Mouse (Mus musculus) gastrocnemius, postnatal 36 days (tissue): Measurements from ENCODE around the gene Bub3. TPM values are rescaled to one million over a fixed set of nuclear protein-coding genes. Genes with fewer than 3 reads are reported as not detected.

Experiments used
- DNase-seq, 2 experiments: peaks; one replicate each; pipeline ENCODE4 v3.0.0; 2022
- intact Hi-C: fragments of 180-260 bp; cut with DNase I; formaldehyde crosslinking; loops from one replicate; pipeline ENCODE4 v1.15.1; 2025
- total RNA-seq, 2 experiments: library from RNA; stranded (reverse); gene quantifications; 2 replicates each; pipeline ENCODE4 v1.2.3; 2021

Gene Bub3
- total RNA-seq, 2 experiments from 2014 or later = 26.9 to 30.5 TPM

GRCm38 (mm10) chr7:131554341-131555180 lies 5.5 kb upstream of the Bub3 start:
- no peak for DNase-seq
- intact Hi-C loops = loop anchor here (5.0 kb wide), 1 partner anchor 142 kb away; the partner anchor contains the start of genes Acadsb and Ikzf5

- DNase-seq = peak in 1 of 2 experiments; percentile 41
- intact Hi-C loops = loop anchor here (5.0 kb wide), 1 partner anchor 143 kb away; the partner anchor contains the start of genes Acadsb and Ikzf5
Observed at GRCm38 (mm10) chr7:131555301-131556081, 4.5 kb upstream of the Bub3 start.

- DNase-seq = no peak
- intact Hi-C loops = loop anchor here (5.0 kb wide), 1 partner anchor 144 kb away; the partner anchor contains the start of genes Acadsb and Ikzf5
Observed at GRCm38 (mm10) chr7:131556116-131556515, 3.9 kb upstream of the Bub3 start.

GRCm38 (mm10) chr7:131556541-131557271 lies 3.3 kb upstream of the Bub3 start:
- no peak for DNase-seq
- intact Hi-C loops = loop anchor here (5.0 kb wide), 1 partner anchor 144 kb away; the partner anchor contains the start of genes Acadsb and Ikzf5

GRCm38 (mm10) chr7:131557751-131558150 lies 2.3 kb upstream of the Bub3 start:
- no peak for DNase-seq
- intact Hi-C loops = loop anchor here (5.0 kb wide), 1 partner anchor 145 kb away; the partner anchor contains the start of genes Acadsb and Ikzf5

- no peak for DNase-seq
- intact Hi-C loops = loop anchor here (10.0 kb wide), 1 partner anchor 1036 kb away; the partner anchor contains the start of gene Ate1
Observed at GRCm38 (mm10) chr7:131560697-131561042, 648 bp downstream of the Bub3 start.

- intact Hi-C loops = no loop called here
- DNase-seq = no peak
Observed at GRCm38 (mm10) chr7:131575246-131575645, 15.2 kb downstream of the Bub3 start.

- DNase-seq = no peak
- intact Hi-C loops = no loop called here
Observed at GRCm38 (mm10) chr7:131582178-131582577, 22.2 kb downstream of the Bub3 start.

- no peak for DNase-seq
- intact Hi-C loops = no loop called here
Observed at GRCm38 (mm10) chr7:131585551-131585950, 25.5 kb downstream of the Bub3 start.

- intact Hi-C loops = no loop called here
- no peak for DNase-seq
Observed at GRCm38 (mm10) chr7:131597779-131598482, 37.9 kb downstream of the Bub3 start.

- intact Hi-C loops = no loop called here
- no peak for DNase-seq
Observed at GRCm38 (mm10) chr7:131598483-131598824, 38.4 kb downstream of the Bub3 start.

- intact Hi-C loops = no loop called here
- DNase-seq = no peak
Observed at GRCm38 (mm10) chr7:131602106-131602505, 42.1 kb downstream of the Bub3 start.

GRCm38 (mm10) chr7:131603186-131603585 lies 43.2 kb downstream of the Bub3 start:
- intact Hi-C loops = no loop called here
- no peak for DNase-seq

- no peak for DNase-seq
- intact Hi-C loops = no loop called here
Observed at GRCm38 (mm10) chr7:131604946-131605345, 44.9 kb downstream of the Bub3 start.

GRCm38 (mm10) chr7:131605481-131605880 lies 45.5 kb downstream of the Bub3 start:
- DNase-seq = no peak
- intact Hi-C loops = no loop called here

GRCm38 (mm10) chr7:131608049-131608448 lies 48.0 kb downstream of the Bub3 start:
- DNase-seq = no peak
- intact Hi-C loops = no loop called here

- DNase-seq = no peak
- intact Hi-C loops = no loop called here
Observed at GRCm38 (mm10) chr7:131609677-131610076, 49.7 kb downstream of the Bub3 start.
